Mouse (Mus musculus): ENCODE results near the gene Muc1. TPM values are rescaled to one million over a fixed set of nuclear protein-coding genes. Genes with fewer than 3 reads are reported as not detected.
A peak's percentile ranks its signal among the peaks of the same experiment; 100 is the strongest.
"Not testable (repeated sequence)": the region's sequence is repeated elsewhere in the genome, so short reads cannot be mapped to it uniquely, and the experiment has no call there.

Muc1 gene
- polyA plus RNA-seq, 1 experiment from 2014 or later = 0.16 TPM

DNA sequence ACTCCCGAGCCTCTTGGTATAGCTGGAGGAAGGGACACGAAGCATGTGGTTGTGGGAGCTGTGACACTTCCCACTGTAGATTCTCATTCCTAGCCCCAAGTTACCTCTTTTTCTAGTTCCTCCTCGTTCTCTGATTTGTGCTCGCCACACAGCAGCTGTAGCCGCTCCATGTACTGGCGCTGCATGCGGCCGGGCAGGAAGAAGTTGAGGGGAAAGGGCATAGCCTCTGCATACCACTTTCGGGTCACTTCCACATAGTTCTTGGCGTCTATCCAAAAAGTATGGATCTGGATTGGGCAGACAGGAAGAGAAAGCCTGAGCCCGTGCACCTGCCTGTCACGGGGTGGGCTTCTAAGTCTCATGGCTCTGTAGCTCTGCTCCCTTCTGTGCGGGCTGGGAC lies 18.7 kb upstream of the Muc1 start:
- WGBS = 78% methylated on average over 13 of the region's 13 CpGs

DNA sequence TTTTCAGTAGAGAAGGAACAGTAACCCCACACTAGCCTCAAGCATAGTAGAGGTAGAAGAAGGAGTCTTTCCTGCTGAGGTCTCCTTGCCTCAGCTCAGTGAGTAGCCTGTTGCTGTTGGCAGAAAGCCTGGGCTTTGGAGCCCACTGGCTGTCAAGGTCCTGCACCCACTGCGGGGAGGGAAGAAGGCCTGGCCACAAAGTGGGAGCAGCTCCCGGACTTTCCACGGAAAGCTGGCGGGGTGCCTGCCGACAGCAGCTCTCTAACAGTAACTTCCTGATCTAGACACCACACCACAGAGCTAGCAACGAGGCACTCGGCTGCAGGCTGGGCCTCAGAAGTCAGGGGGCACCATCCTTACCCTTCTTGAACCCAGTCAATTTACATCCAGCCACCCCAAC lies 18.1 kb upstream of the Muc1 start:
- Histone ChIP-seq H3K27ac (replicated peaks in 1 of 2; ENCODE audit: control insufficient read depth in 1 of 2, insufficient read depth in 1 of 2, low read depth in 2 of 2, low read length in 2 of 2) (peak overlapping the region in 1 of 2 experiments; percentile 30; a peak in 2 of 4 replicates), H3K4me1 (ENCODE audit: control insufficient read depth in 2 of 2, insufficient read depth in 2 of 2, low read length in 2 of 2) (peaks cover 8 to 21% of the 10 kb centered on the region in 2 experiments), H3K9me3 (ENCODE audit: control insufficient read depth, low read length) (no peaks in the 10 kb centered on the region), H3K36me3 (ENCODE audit: control insufficient read depth, insufficient read depth, low read length) (peaks cover 55% of the 10 kb centered on the region), H3K4me3 (ENCODE audit: control insufficient read depth in 1 of 2, insufficient read depth in 1 of 2, low read depth in 1 of 2, low read length in 2 of 2) (no peak overlapping the region), H3K27me3 (ENCODE audit: control insufficient read depth, insufficient read depth, low read length) (no peaks in the 10 kb centered on the region), H3K4me2 (ENCODE audit: low read length) (no peak overlapping the region), H3K9ac (ENCODE audit: low read length) (no peak overlapping the region)
- no peak for ATAC-seq (ENCODE audit: insufficient number of reproducible peaks, insufficient read depth, low FRiP score, low read depth)
- 62% methylated on average over 7 of the region's 7 CpGs for WGBS

More for the DNA sequence above, 18.7 kb upstream of the Muc1 start:
- peaks cover 2 to 15% of the 10 kb centered on the region in 2 experiments; a peak in 3 of 4 replicates for H3K4me1 ChIP-seq (ENCODE audit: control insufficient read depth in 2 of 2, insufficient read depth in 2 of 2, low read length in 2 of 2)
- no peaks in the 10 kb centered on the region for H3K27me3 ChIP-seq (ENCODE audit: control insufficient read depth, insufficient read depth, low read length)
- no peak overlapping the region for H3K4me3 ChIP-seq (ENCODE audit: control insufficient read depth in 1 of 2, insufficient read depth in 1 of 2, low read depth in 1 of 2, low read length in 2 of 2)
- peak overlapping the region; percentile 30 to 46 for H3K27ac ChIP-seq (replicated peaks in 1 of 2; ENCODE audit: control insufficient read depth in 1 of 2, insufficient read depth in 1 of 2, low read depth in 2 of 2, low read length in 2 of 2)
- ATAC-seq (ENCODE audit: insufficient number of reproducible peaks, insufficient read depth, low FRiP score, low read depth) = no peak
- no peak overlapping the region for H3K4me2 ChIP-seq (ENCODE audit: low read length)
- H3K9me3 ChIP-seq (ENCODE audit: control insufficient read depth, low read length) = no peaks in the 10 kb centered on the region
- H3K9ac ChIP-seq (ENCODE audit: low read length) = no peak overlapping the region
- peaks cover 60% of the 10 kb centered on the region for H3K36me3 ChIP-seq (ENCODE audit: control insufficient read depth, insufficient read depth, low read length)

DNA sequence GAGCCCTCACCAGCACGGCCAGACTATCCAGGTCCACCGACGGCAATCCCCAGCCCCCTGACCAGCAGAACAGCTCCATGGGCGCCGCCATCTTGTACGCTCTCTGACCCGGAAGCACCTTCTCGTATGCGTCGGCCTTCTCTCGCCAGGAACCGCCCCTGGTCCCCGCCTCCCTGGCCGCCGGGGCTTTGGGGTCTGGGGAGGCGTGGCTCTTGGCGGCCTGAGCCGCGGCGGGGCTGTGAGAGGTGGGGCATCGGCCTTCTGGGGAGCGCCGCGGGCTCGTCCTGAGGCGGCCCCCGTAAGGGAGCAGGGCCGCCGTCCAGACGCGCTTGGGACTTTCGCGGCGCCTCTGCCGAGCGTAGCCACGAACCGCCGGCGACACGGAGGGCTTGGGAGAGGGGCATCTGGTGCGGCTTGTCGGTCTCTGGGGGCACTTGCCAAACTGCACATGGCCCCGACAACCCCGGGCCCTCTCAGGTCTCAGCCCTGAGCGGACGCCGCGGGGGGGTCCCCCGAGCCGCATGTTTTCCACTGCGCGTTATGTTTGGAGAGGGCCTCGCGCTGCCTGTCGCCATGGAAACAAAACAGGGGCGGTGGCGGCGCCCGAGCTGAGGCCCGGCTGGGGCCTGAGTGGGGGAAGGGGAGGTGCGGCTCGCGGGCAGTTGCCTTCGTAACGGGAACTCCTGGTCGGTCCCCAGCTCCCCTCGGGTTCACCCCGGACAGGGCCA lies 14.9 kb upstream of the Muc1 start:
- ATAC-seq (ENCODE audit: insufficient number of reproducible peaks, insufficient read depth, low FRiP score, low read depth) = peak; percentile 89
- Histone ChIP-seq H3K4me2 (ENCODE audit: low read length) (peak overlapping the region; percentile 71), H3K9me3 (ENCODE audit: control insufficient read depth, low read length) (no peaks in the 10 kb centered on the region), H3K4me1 (ENCODE audit: control insufficient read depth in 2 of 2, insufficient read depth in 2 of 2, low read length in 2 of 2) (peaks cover 8 to 22% of the 10 kb centered on the region in 2 experiments), H3K9ac (ENCODE audit: low read length) (peak overlapping the region; percentile 75), H3K36me3 (ENCODE audit: control insufficient read depth, insufficient read depth, low read length) (peaks cover 22% of the 10 kb centered on the region), H3K27ac (replicated peaks in 1 of 2; ENCODE audit: control insufficient read depth in 1 of 2, insufficient read depth in 1 of 2, low read depth in 2 of 2, low read length in 2 of 2) (peak overlapping the region; percentile 90 to 94), H3K4me3 (ENCODE audit: control insufficient read depth in 1 of 2, insufficient read depth in 1 of 2, low read depth in 1 of 2, low read length in 2 of 2) (peak overlapping the region; percentile 85 to 92), H3K27me3 (ENCODE audit: control insufficient read depth, insufficient read depth, low read length) (no peaks in the 10 kb centered on the region)
- under 1% methylated on average over 68 of the region's 69 CpGs for WGBS

DNA sequence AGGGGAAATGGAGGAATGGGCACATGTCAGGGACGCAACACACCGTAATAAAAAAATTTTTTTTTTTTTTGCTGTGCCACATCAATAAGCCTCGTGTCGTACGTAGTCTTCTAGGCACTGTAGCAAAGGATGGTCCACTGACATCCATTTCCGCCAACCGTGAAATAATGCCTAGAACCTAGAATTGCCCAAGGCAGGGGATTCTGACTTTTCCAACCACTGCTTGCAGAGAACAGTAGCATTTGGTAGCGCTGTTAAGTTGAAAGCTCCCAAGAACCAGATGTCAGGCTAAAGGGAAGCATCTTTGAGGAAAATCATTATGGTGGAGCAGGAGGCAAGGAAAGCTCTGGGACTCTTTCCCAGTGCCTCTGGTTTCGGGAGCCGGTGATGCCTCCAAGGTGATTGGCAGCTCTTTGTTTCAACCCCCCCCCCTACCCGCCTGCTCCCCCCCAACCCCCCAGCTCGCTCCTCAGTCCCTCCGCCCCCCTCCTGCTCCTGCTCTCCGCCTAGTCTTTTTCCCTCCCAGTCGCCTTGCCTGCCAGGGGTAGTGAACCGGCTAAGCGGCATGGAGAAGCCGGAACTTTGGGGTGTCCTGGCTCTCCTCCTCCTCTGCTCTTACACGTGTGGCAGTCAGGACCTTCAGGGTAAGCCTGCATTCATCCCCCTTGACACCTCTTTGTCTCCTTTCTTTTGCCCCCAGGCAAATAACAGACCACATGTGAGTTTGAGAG lies 14.0 kb upstream of the Muc1 start, which contains the start of gene Thbs3:
TSS of gene Thbs3 (plus strand) at position 500 of the 731 bp plus-strand sequence.
- WGBS = under 1% methylated on average over 17 of the region's 19 CpGs

DNA sequence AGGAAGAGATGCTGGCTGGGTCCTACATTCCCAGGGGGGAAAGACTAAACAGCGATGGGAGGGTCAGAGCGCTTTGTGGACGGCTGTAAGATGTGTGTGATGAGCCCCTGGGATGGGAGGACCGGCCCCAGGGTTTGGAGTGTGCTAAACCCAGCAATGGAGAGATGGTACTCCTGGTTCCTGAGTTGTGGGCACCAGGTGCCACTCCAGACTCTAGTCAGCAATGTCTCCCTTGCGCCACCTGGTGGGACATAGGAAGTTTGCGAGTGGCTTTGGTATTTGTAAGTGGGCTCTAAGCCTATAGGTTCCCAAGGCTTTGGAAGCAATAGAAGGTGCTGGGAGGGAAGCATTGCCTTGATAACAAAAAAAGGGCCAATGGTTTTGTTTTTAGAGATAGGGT lies 13.0 kb upstream of the Muc1 start:
- H3K9ac ChIP-seq (ENCODE audit: low read length) = peak overlapping the region; percentile 75
- no peaks in the 10 kb centered on the region for H3K27me3 ChIP-seq (ENCODE audit: control insufficient read depth, insufficient read depth, low read length)
- peak overlapping the region; percentile 71 for H3K4me2 ChIP-seq (ENCODE audit: low read length)
- H3K4me3 ChIP-seq (ENCODE audit: control insufficient read depth in 1 of 2, insufficient read depth in 1 of 2, low read depth in 1 of 2, low read length in 2 of 2) = peak overlapping the region; percentile 11 to 85; a peak in 2 of 4 replicates
- ATAC-seq (ENCODE audit: insufficient number of reproducible peaks, insufficient read depth, low FRiP score, low read depth) = no peak
- H3K9me3 ChIP-seq (ENCODE audit: control insufficient read depth, low read length) = no peaks in the 10 kb centered on the region
- H3K4me1 ChIP-seq (ENCODE audit: control insufficient read depth in 2 of 2, insufficient read depth in 2 of 2, low read length in 2 of 2) = peaks cover 8 to 22% of the 10 kb centered on the region in 2 experiments
- H3K36me3 ChIP-seq (ENCODE audit: control insufficient read depth, insufficient read depth, low read length) = 0 out of 2 replicates have a peak, but pooled peaks cover 7% of the 10 kb centered on the region
- WGBS = under 1% methylated on average over 6 of the region's 6 CpGs
- H3K27ac ChIP-seq (replicated peaks in 1 of 2; ENCODE audit: control insufficient read depth in 1 of 2, insufficient read depth in 1 of 2, low read depth in 2 of 2, low read length in 2 of 2) = peak overlapping the region in 1 of 2 experiments; percentile 90; a peak in 1 of 4 replicates

More for the DNA sequence above, 14.0 kb upstream of the Muc1 start, which contains the start of gene Thbs3:
- Histone ChIP-seq H3K4me2 (ENCODE audit: low read length) (peak within 1 kb of the TSS; percentile 71), H3K4me3 (ENCODE audit: control insufficient read depth in 1 of 2, insufficient read depth in 1 of 2, low read depth in 1 of 2, low read length in 2 of 2) (peak within 1 kb of the TSS; percentile 85 to 92), H3K9me3 (ENCODE audit: control insufficient read depth, low read length) (no peaks in the 10 kb centered on the region), H3K4me1 (ENCODE audit: control insufficient read depth in 2 of 2, insufficient read depth in 2 of 2, low read length in 2 of 2) (peaks cover 8 to 22% of the 10 kb centered on the region in 2 experiments), H3K27ac (replicated peaks in 1 of 2; ENCODE audit: control insufficient read depth in 1 of 2, insufficient read depth in 1 of 2, low read depth in 2 of 2, low read length in 2 of 2) (peak within 1 kb of the TSS; percentile 90 to 94), H3K9ac (ENCODE audit: low read length) (peak within 1 kb of the TSS; percentile 75), H3K27me3 (ENCODE audit: control insufficient read depth, insufficient read depth, low read length) (no peaks in the 10 kb centered on the region), H3K36me3 (ENCODE audit: control insufficient read depth, insufficient read depth, low read length) (peaks cover 13% of the 10 kb centered on the region)
- no peak for ATAC-seq (ENCODE audit: insufficient number of reproducible peaks, insufficient read depth, low FRiP score, low read depth)

DNA sequence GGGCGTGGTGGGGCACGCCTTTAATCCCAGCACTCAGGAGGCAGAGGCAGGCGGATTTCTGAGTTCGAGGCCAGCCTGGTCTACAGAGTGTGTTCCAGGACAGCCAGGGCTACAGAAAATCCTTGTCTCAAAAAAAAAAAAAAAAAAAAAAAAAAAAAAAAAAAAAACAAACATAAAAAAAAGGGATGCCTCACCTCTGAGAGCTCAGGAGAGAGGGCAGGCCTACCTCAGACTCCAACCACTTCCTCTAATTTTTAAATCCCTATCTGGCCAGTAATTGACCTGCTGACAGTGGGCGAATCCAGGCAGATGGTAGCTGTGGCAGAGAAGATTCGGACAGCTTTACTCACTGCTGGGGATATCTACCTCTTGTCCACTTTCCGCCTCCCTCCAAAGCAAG lies 12.4 kb upstream of the Muc1 start:
- ATAC-seq (ENCODE audit: insufficient number of reproducible peaks, insufficient read depth, low FRiP score, low read depth); H3K9me3 ChIP-seq (ENCODE audit: control insufficient read depth, low read length); H3K9ac ChIP-seq (ENCODE audit: low read length); H3K4me2 ChIP-seq (ENCODE audit: low read length); H3K27me3 ChIP-seq (ENCODE audit: control insufficient read depth, insufficient read depth, low read length); H3K36me3 ChIP-seq (ENCODE audit: control insufficient read depth, insufficient read depth, low read length); H3K4me3 ChIP-seq (ENCODE audit: control insufficient read depth in 1 of 2, insufficient read depth in 1 of 2, low read depth in 1 of 2, low read length in 2 of 2); H3K27ac ChIP-seq (replicated peaks in 1 of 2; ENCODE audit: control insufficient read depth in 1 of 2, insufficient read depth in 1 of 2, low read depth in 2 of 2, low read length in 2 of 2): not testable (repeated sequence)
- peaks cover 8 to 22% of the 10 kb centered on the region in 2 experiments for H3K4me1 ChIP-seq (ENCODE audit: control insufficient read depth in 2 of 2, insufficient read depth in 2 of 2, low read length in 2 of 2)
- WGBS = 68% methylated on average over 7 of the region's 7 CpGs

DNA sequence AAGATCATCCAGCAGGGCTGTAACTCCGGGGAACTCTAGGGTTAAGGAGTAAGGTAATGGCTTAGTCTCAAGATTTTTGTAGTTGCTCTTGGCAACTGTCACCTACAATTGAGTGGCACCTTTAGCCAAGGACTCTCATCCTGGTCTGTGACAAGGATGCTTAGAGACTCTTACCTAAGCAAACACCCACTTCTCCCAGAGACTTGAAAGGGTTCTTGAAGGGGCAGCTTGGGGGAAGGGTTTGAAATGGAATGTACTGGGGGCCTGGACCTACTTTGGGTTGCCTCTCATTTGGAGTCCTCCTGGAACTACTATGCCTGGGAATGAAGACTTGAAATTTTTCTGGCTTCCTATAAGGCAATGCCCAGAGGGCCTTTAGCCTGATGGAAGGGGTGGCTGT lies 10.6 kb upstream of the Muc1 start:
- Histone ChIP-seq H3K36me3 (ENCODE audit: control insufficient read depth, insufficient read depth, low read length) (no peaks in the 10 kb centered on the region), H3K9me3 (ENCODE audit: control insufficient read depth, low read length) (no peaks in the 10 kb centered on the region), H3K27me3 (ENCODE audit: control insufficient read depth, insufficient read depth, low read length) (no peaks in the 10 kb centered on the region), H3K4me2 (ENCODE audit: low read length) (no peak overlapping the region), H3K27ac (replicated peaks in 1 of 2; ENCODE audit: control insufficient read depth in 1 of 2, insufficient read depth in 1 of 2, low read depth in 2 of 2, low read length in 2 of 2) (no peak overlapping the region), H3K4me3 (ENCODE audit: control insufficient read depth in 1 of 2, insufficient read depth in 1 of 2, low read depth in 1 of 2, low read length in 2 of 2) (no peak overlapping the region), H3K4me1 (ENCODE audit: control insufficient read depth in 2 of 2, insufficient read depth in 2 of 2, low read length in 2 of 2) (peaks cover 8 to 14% of the 10 kb centered on the region in 2 experiments), H3K9ac (ENCODE audit: low read length) (no peak overlapping the region)
- no peak for ATAC-seq (ENCODE audit: insufficient number of reproducible peaks, insufficient read depth, low FRiP score, low read depth)
- 83% methylated on average over 1 of the region's 1 CpGs for WGBS

Measured in heart, embryonic 14.5 days (tissue).